Mouse (Mus musculus): ENCODE data around the gene Il6st. TPM values are rescaled to one million over a fixed set of nuclear protein-coding genes. Genes with fewer than 3 reads are reported as not detected.

Gene Il6st
- polyA plus RNA-seq, 1 experiment from 2014 or later, result 32.0 TPM

GRCm38 (mm10) chr13:112458435-112459018 lies 5.3 kb upstream of the Il6st start:
- Histone ChIP-seq H3K9me3 (ENCODE audit: control insufficient read depth, low read length) (no peaks in the 10 kb centered on the region), H3K4me1 (replicated peaks; ENCODE audit: control insufficient read depth, insufficient read depth, low read length) (no peaks in the 10 kb centered on the region), H3K4me3 (ENCODE audit: low read depth, low read length) (no peak overlapping the region), H3K4me2 (ENCODE audit: low read depth, low read length, severe bottlenecking) (no peak overlapping the region), H3K9ac (ENCODE audit: low read length) (no peak overlapping the region), H3K27ac (ENCODE audit: low read depth, low read length) (no peak overlapping the region), H3K36me3 (ENCODE audit: control insufficient read depth, insufficient read depth, low read length) (no peaks in the 10 kb centered on the region), H3K27me3 (ENCODE audit: control insufficient read depth, insufficient read depth, low read length) (no peaks in the 10 kb centered on the region)
- 88% methylated on average over 11 of the region's 11 CpGs for WGBS
- no peak for DNase-seq (ENCODE audit: low spot score)
- no peak for ATAC-seq (replicated peaks; ENCODE audit: low FRiP score)

GRCm38 (mm10) chr13:112459956-112460355 lies 3.9 kb upstream of the Il6st start:
- WGBS, result 87% methylated on average over 6 of the region's 6 CpGs
- no peak overlapping the region for H3K4me3 ChIP-seq (ENCODE audit: low read depth, low read length)
- no peaks in the 10 kb centered on the region for H3K36me3 ChIP-seq (ENCODE audit: control insufficient read depth, insufficient read depth, low read length)
- H3K9ac ChIP-seq (ENCODE audit: low read length), result no peak overlapping the region
- H3K4me2 ChIP-seq (ENCODE audit: low read depth, low read length, severe bottlenecking), result no peak overlapping the region
- no peak overlapping the region for H3K27ac ChIP-seq (ENCODE audit: low read depth, low read length)
- H3K4me1 ChIP-seq (replicated peaks; ENCODE audit: control insufficient read depth, insufficient read depth, low read length), result no peaks in the 10 kb centered on the region
- DNase-seq (ENCODE audit: low spot score) (no peak), ATAC-seq (replicated peaks; ENCODE audit: low FRiP score) (no peak)
- no peaks in the 10 kb centered on the region for H3K27me3 ChIP-seq (ENCODE audit: control insufficient read depth, insufficient read depth, low read length)
- H3K9me3 ChIP-seq (ENCODE audit: control insufficient read depth, low read length), result no peaks in the 10 kb centered on the region

GRCm38 (mm10) chr13:112462411-112462987 lies 1.4 kb upstream of the Il6st start:
- ATAC-seq (replicated peaks; ENCODE audit: low FRiP score), result no peak
- Histone ChIP-seq H3K9ac (ENCODE audit: low read length) (no peak overlapping the region), H3K27ac (ENCODE audit: low read depth, low read length) (no peak overlapping the region), H3K27me3 (ENCODE audit: control insufficient read depth, insufficient read depth, low read length) (no peaks in the 10 kb centered on the region), H3K36me3 (ENCODE audit: control insufficient read depth, insufficient read depth, low read length) (no peaks in the 10 kb centered on the region), H3K4me2 (ENCODE audit: low read depth, low read length, severe bottlenecking) (no peak overlapping the region), H3K4me1 (replicated peaks; ENCODE audit: control insufficient read depth, insufficient read depth, low read length) (no peaks in the 10 kb centered on the region), H3K9me3 (ENCODE audit: control insufficient read depth, low read length) (no peaks in the 10 kb centered on the region), H3K4me3 (ENCODE audit: low read depth, low read length) (no peak overlapping the region)
- DNase-seq (ENCODE audit: low spot score), result no peak
- WGBS, result 48% methylated on average over 6 of the region's 6 CpGs

- Histone ChIP-seq H3K27ac (ENCODE audit: low read depth, low read length) (no peak overlapping the region), H3K4me1 (replicated peaks; ENCODE audit: control insufficient read depth, insufficient read depth, low read length) (no peaks in the 10 kb centered on the region), H3K9ac (ENCODE audit: low read length) (peak overlapping the region; percentile 70), H3K4me2 (ENCODE audit: low read depth, low read length, severe bottlenecking) (peak overlapping the region; percentile 88), H3K36me3 (ENCODE audit: control insufficient read depth, insufficient read depth, low read length) (no peaks in the 10 kb centered on the region), H3K9me3 (ENCODE audit: control insufficient read depth, low read length) (no peaks in the 10 kb centered on the region), H3K4me3 (ENCODE audit: low read depth, low read length) (peak overlapping the region; percentile 81), H3K27me3 (ENCODE audit: control insufficient read depth, insufficient read depth, low read length) (no peaks in the 10 kb centered on the region)
- WGBS, result 2% methylated on average over 17 of the region's 17 CpGs
- ATAC-seq (replicated peaks; ENCODE audit: low FRiP score) (peak; percentile 82), DNase-seq (ENCODE audit: low spot score) (no peak)
Observed at GRCm38 (mm10) chr13:112463337-112463802, 500 bp upstream of the Il6st start.

- no peaks in the 10 kb centered on the region for H3K9me3 ChIP-seq (ENCODE audit: control insufficient read depth, low read length)
- peak overlapping the region; percentile 81 for H3K4me3 ChIP-seq (ENCODE audit: low read depth, low read length)
- DNase-seq (ENCODE audit: low spot score) (no peak), ATAC-seq (replicated peaks; ENCODE audit: low FRiP score) (no peak)
- no peaks in the 10 kb centered on the region for H3K27me3 ChIP-seq (ENCODE audit: control insufficient read depth, insufficient read depth, low read length)
- no peaks in the 10 kb centered on the region for H3K36me3 ChIP-seq (ENCODE audit: control insufficient read depth, insufficient read depth, low read length)
- 7% methylated on average over 18 of the region's 18 CpGs for WGBS
- no peaks in the 10 kb centered on the region for H3K4me1 ChIP-seq (replicated peaks; ENCODE audit: control insufficient read depth, insufficient read depth, low read length)
- peak overlapping the region; percentile 81 for H3K9ac ChIP-seq (ENCODE audit: low read length)
- H3K27ac ChIP-seq (ENCODE audit: low read depth, low read length), result no peak overlapping the region
- peak overlapping the region; percentile 88 for H3K4me2 ChIP-seq (ENCODE audit: low read depth, low read length, severe bottlenecking)
Observed at GRCm38 (mm10) chr13:112464626-112465287, 887 bp downstream of the Il6st start.

- Histone ChIP-seq H3K36me3 (ENCODE audit: control insufficient read depth, insufficient read depth, low read length) (no peaks in the 10 kb centered on the region), H3K9ac (ENCODE audit: low read length) (no peak overlapping the region), H3K27me3 (ENCODE audit: control insufficient read depth, insufficient read depth, low read length) (no peaks in the 10 kb centered on the region), H3K4me1 (replicated peaks; ENCODE audit: control insufficient read depth, insufficient read depth, low read length) (no peaks in the 10 kb centered on the region), H3K4me3 (ENCODE audit: low read depth, low read length) (no peak overlapping the region), H3K9me3 (ENCODE audit: control insufficient read depth, low read length) (no peaks in the 10 kb centered on the region), H3K4me2 (ENCODE audit: low read depth, low read length, severe bottlenecking) (no peak overlapping the region), H3K27ac (ENCODE audit: low read depth, low read length) (no peak overlapping the region)
- DNase-seq (ENCODE audit: low spot score) (no peak), ATAC-seq (replicated peaks; ENCODE audit: low FRiP score) (no peak)
- WGBS, result 74% methylated on average over 2 of the region's 2 CpGs
Observed at GRCm38 (mm10) chr13:112465585-112465984, 1.7 kb downstream of the Il6st start.

- Histone ChIP-seq H3K9me3 (ENCODE audit: control insufficient read depth, low read length) (no peaks in the 10 kb centered on the region), H3K27me3 (ENCODE audit: control insufficient read depth, insufficient read depth, low read length) (no peaks in the 10 kb centered on the region), H3K9ac (ENCODE audit: low read length) (no peak overlapping the region), H3K4me2 (ENCODE audit: low read depth, low read length, severe bottlenecking) (no peak overlapping the region), H3K4me1 (replicated peaks; ENCODE audit: control insufficient read depth, insufficient read depth, low read length) (no peaks in the 10 kb centered on the region), H3K36me3 (ENCODE audit: control insufficient read depth, insufficient read depth, low read length) (no peaks in the 10 kb centered on the region), H3K4me3 (ENCODE audit: low read depth, low read length) (no peak overlapping the region), H3K27ac (ENCODE audit: low read depth, low read length) (no peak overlapping the region)
- DNase-seq (ENCODE audit: low spot score), result no peak
- WGBS, result 84% methylated on average over 19 of the region's 19 CpGs
- no peak for ATAC-seq (replicated peaks; ENCODE audit: low FRiP score)
Observed at GRCm38 (mm10) chr13:112466136-112466945, 2.5 kb downstream of the Il6st start.

GRCm38 (mm10) chr13:112466946-112467255 lies 3.0 kb downstream of the Il6st start:
- DNase-seq (ENCODE audit: low spot score), result no peak
- H3K9me3 ChIP-seq (ENCODE audit: control insufficient read depth, low read length), result no peaks in the 10 kb centered on the region
- H3K36me3 ChIP-seq (ENCODE audit: control insufficient read depth, insufficient read depth, low read length), result no peaks in the 10 kb centered on the region
- no peaks in the 10 kb centered on the region for H3K4me1 ChIP-seq (replicated peaks; ENCODE audit: control insufficient read depth, insufficient read depth, low read length)
- 83% methylated on average over 3 of the region's 3 CpGs for WGBS
- no peak overlapping the region for H3K4me2 ChIP-seq (ENCODE audit: low read depth, low read length, severe bottlenecking)
- H3K4me3 ChIP-seq (ENCODE audit: low read depth, low read length), result no peak overlapping the region
- H3K9ac ChIP-seq (ENCODE audit: low read length), result no peak overlapping the region
- no peaks in the 10 kb centered on the region for H3K27me3 ChIP-seq (ENCODE audit: control insufficient read depth, insufficient read depth, low read length)
- no peak for ATAC-seq (replicated peaks; ENCODE audit: low FRiP score)
- no peak overlapping the region for H3K27ac ChIP-seq (ENCODE audit: low read depth, low read length)

Data from forebrain, embryonic 11.5 days (tissue).